Mouse (Mus musculus) liver, embryonic 13.5 days (tissue): Measurements from ENCODE around the gene Pld4. TPM values are rescaled to one million over a fixed set of nuclear protein-coding genes. Genes with fewer than 3 reads are reported as not detected.
"Not testable (repeated sequence)": the region's sequence is repeated elsewhere in the genome, so short reads cannot be mapped to it uniquely, and the experiment has no call there.

Experiments used
- ATAC-seq: fragments of 200-750 bp; cut with Nextera tagmentation; 2 replicates; pipeline ENCODE4 v1.8.0; 2017; ENCODE audit warnings: low read depth, mild to moderate bottlenecking, moderate number of reproducible peaks, moderate library complexity
- DNase-seq: peaks from one replicate; pipeline ENCODE4 v3.0.0; 2022
- H3K27ac ChIP-seq: fragments of 300-500 bp; sonication (generic); 2 replicates; pipeline ENCODE4 v1.5.1; 2015; ENCODE audit warnings: moderate library complexity, mild to moderate bottlenecking, inconsistent platforms
- H3K27me3 ChIP-seq: fragments of 300-500 bp; sonication (generic); 2 replicates; pipeline ENCODE4 v1.6.1; 2015; ENCODE audit warnings: mild to moderate bottlenecking, inconsistent platforms
- H3K36me3 ChIP-seq: fragments of 300-500 bp; sonication (generic); 2 replicates; pipeline ENCODE4 v1.6.1; 2015; ENCODE audit warnings: mild to moderate bottlenecking, inconsistent platforms
- H3K4me1 ChIP-seq: fragments of 300-500 bp; sonication (generic); replicated peaks from 2 replicates; pipeline ENCODE4 v1.6.1; 2015; ENCODE audit warnings: inconsistent platforms
- H3K4me2 ChIP-seq: fragments of 300-500 bp; sonication (generic); 2 replicates; pipeline ENCODE4 v1.6.1; 2015; ENCODE audit warnings: inconsistent platforms, mild to moderate bottlenecking, moderate library complexity
- H3K4me3 ChIP-seq: fragments of 300-500 bp; sonication (generic); replicated peaks from 2 replicates; pipeline ENCODE4 v1.5.1; 2015; ENCODE audit warnings: mild to moderate bottlenecking, inconsistent platforms
- H3K9ac ChIP-seq: fragments of 300-500 bp; sonication (generic); 2 replicates; pipeline ENCODE4 v1.6.1; 2015; ENCODE audit warnings: mild to moderate bottlenecking, inconsistent platforms
- H3K9me3 ChIP-seq: fragments of 300-500 bp; sonication (generic); replicated peaks from 2 replicates; pipeline ENCODE4 v1.6.1; 2016; ENCODE audit warnings: inconsistent platforms
- WGBS: fragments of 180-500 bp; shearing (Covaris S2); methylation state at CpG from one replicate; pipeline ENCODE4 v1.1.7; 2015; ENCODE audit not compliant: insufficient replicate concordance; 5-methylcytosine and 5-hydroxymethylcytosine counted together
- microRNA-seq: library from miRNA; unstranded; fragments of <30 nt; microRNA quantifications from one replicate; pipeline ENCODE4, GENCODE M21; 2016
- polyA plus RNA-seq: library from polyadenylated mRNA; unstranded; fragments of >200 nt; fragmentation: Nextera tagmentation; extraction: Ambion mirVana; gene quantifications from 2 replicates; pipeline ENCODE4 v1.2.1, GENCODE M21; 2015

Pld4 gene
- polyA plus RNA-seq, 1 experiment from 2014 or later, result 9.6 TPM

GRCm38 (mm10) chr12:112816866-112817265, 56.4 kb downstream of the Pld4 start:
- 78% methylated on average over 7 of the region's 7 CpGs for WGBS
- H3K9me3 ChIP-seq, H3K4me2 ChIP-seq, DNase-seq, H3K4me3 ChIP-seq, ATAC-seq, H3K27me3 ChIP-seq, H3K9ac ChIP-seq, H3K27ac ChIP-seq: not testable (repeated sequence)
- Histone ChIP-seq H3K36me3 (peaks cover 73% of the 10 kb centered on the region), H3K4me1 (peaks cover 20% of the 10 kb centered on the region)

Small RNA genes within 50 kb of the gene (microRNA-seq; reads per million reads assigned to microRNA genes)
- not detected for gene Mir6940

Other genes starting within 250 kb of the Pld4 start
- gene Tmem179, start 243.9 kb upstream of the Pld4 start, polyA plus RNA-seq, result 0.07 and 0.10 TPM in 2 replicates
- 1.4 and 2.1 TPM in 2 replicates for gene Inf2, start 171.9 kb upstream of the Pld4 start, polyA plus RNA-seq
- gene Adssl1, start 140.6 kb upstream of the Pld4 start, polyA plus RNA-seq, result 6.7 and 7.5 TPM in 2 replicates
- 120 and 148 TPM in 2 replicates for gene Siva1, start 116.0 kb upstream of the Pld4 start, polyA plus RNA-seq
- 13.8 and 17.9 TPM in 2 replicates for gene Akt1, start 85.8 kb upstream of the Pld4 start, polyA plus RNA-seq
- gene Zbtb42, start 81.8 kb upstream of the Pld4 start, polyA plus RNA-seq, result 0.40 and 0.71 TPM in 2 replicates
- gene Cep170b, start 40.2 kb upstream of the Pld4 start, polyA plus RNA-seq, result 2.5 and 2.9 TPM in 2 replicates
- 0.13 and 0.15 TPM in 2 replicates for gene Ahnak2, start 42.0 kb downstream of the Pld4 start, polyA plus RNA-seq
- 0.71 and 0.83 TPM in 2 replicates for gene Clba1, start 48.3 kb downstream of the Pld4 start, polyA plus RNA-seq
- gene Cdca4, start 68.8 kb downstream of the Pld4 start, polyA plus RNA-seq, result 69.5 and 76.9 TPM in 2 replicates
- 0.23 and 0.30 TPM in 2 replicates for gene Gpr132, start 107.6 kb downstream of the Pld4 start, polyA plus RNA-seq
- 0.13 and 0.20 TPM in 2 replicates for gene Jag2, start 169.1 kb downstream of the Pld4 start, polyA plus RNA-seq
- 14.7 and 15.2 TPM in 2 replicates for gene Nudt14, start 181.5 kb downstream of the Pld4 start, polyA plus RNA-seq
- 6.3 and 6.6 TPM in 2 replicates for gene Btbd6, start 215.8 kb downstream of the Pld4 start, polyA plus RNA-seq
- gene Brf1, start 240.0 kb downstream of the Pld4 start, polyA plus RNA-seq, result 28.3 and 28.8 TPM in 2 replicates